ENCODE assay signal across 19 mouse cellular contexts in genomic region chr15:6786212-6786611, GRCm38 (mm10).
"Had no signal": no experiment of that assay in that cellular context is flagged by ENCODE, and none has a peak within 500 bp of the region (broad histone marks: within the 10 kb centered on the region; RNA-seq: fewer than 3 reads in every experiment).

No protein-coding gene starts in this region.

- H3K9ac ChIP-seq: liver, postnatal 0 days; lung, embryonic 15.5 days; midbrain, embryonic 12.5 days; neural tube, embryonic 13.5 days; neural tube, embryonic 15.5 days had no signal

- H3K27me3 ChIP-seq: lung, embryonic 15.5 days; midbrain, embryonic 12.5 days; neural tube, embryonic 13.5 days; neural tube, embryonic 15.5 days had no signal

- H3K4me2 ChIP-seq: lung, embryonic 15.5 days; midbrain, embryonic 12.5 days; neural tube, embryonic 13.5 days; neural tube, embryonic 15.5 days had no signal

- H3K9me3 ChIP-seq: lung, embryonic 15.5 days; midbrain, embryonic 10.5 days; midbrain, embryonic 12.5 days; neural tube, embryonic 13.5 days; neural tube, embryonic 15.5 days had no signal

- H3K27ac ChIP-seq: lung, embryonic 15.5 days; midbrain, embryonic 10.5 days; midbrain, embryonic 12.5 days; neural tube, embryonic 13.5 days; neural tube, embryonic 15.5 days had no signal

- DNase-seq: liver, postnatal 0 days; lung, adult 2 months; lung, postnatal 10 days; lung, postnatal 4 days; midbrain, embryonic 14.5 days; retina, postnatal 1 day; right cerebral cortex, adult 18-20 months; right cerebral cortex, postnatal 25 days; right cerebral cortex, postnatal 4 days; spleen, adult 18-20 months; thymus, adult 18-20 months; thymus, postnatal 14 days; thymus, postnatal 36 days had no signal

- H3K4me3 ChIP-seq: lung, embryonic 15.5 days; midbrain, embryonic 10.5 days; midbrain, embryonic 12.5 days; myocyte; neural tube, embryonic 13.5 days; neural tube, embryonic 15.5 days had no signal

- H3K4me1 ChIP-seq: lung, embryonic 15.5 days; midbrain, embryonic 10.5 days; midbrain, embryonic 12.5 days; neural tube, embryonic 13.5 days; neural tube, embryonic 15.5 days had no signal
